Mouse (Mus musculus): Measurements from ENCODE around the gene Atxn7l1.

Gene Atxn7l1

GRCm38 (mm10) chr12:33184137-33184536, 36.6 kb downstream of the Atxn7l1 start:
- no peak for DNase-seq

GRCm38 (mm10) chr12:33185046-33185445, 37.6 kb downstream of the Atxn7l1 start:
- no peak for DNase-seq

- no peak for DNase-seq
Measured at GRCm38 (mm10) chr12:33186331-33186730, 38.8 kb downstream of the Atxn7l1 start.

GRCm38 (mm10) chr12:33190133-33190532, 42.6 kb downstream of the Atxn7l1 start:
- no peak for DNase-seq

- no peak for DNase-seq
Measured at GRCm38 (mm10) chr12:33190633-33191032, 43.1 kb downstream of the Atxn7l1 start.

- no peak for DNase-seq
Measured at GRCm38 (mm10) chr12:33193408-33193901, 46.0 kb downstream of the Atxn7l1 start.

GRCm38 (mm10) chr12:33195175-33195574, 47.7 kb downstream of the Atxn7l1 start:
- DNase-seq: no peak

GRCm38 (mm10) chr12:33197287-33197686, 49.8 kb downstream of the Atxn7l1 start:
- no peak for DNase-seq

GRCm38 (mm10) chr12:33197746-33198145, 50.3 kb downstream of the Atxn7l1 start:
- peak; percentile 42 to 44 for DNase-seq

GRCm38 (mm10) chr12:33201068-33201467, 53.6 kb downstream of the Atxn7l1 start:
- no peak for DNase-seq

- DNase-seq: peak in 1 of 2 experiments; percentile 36
Measured at GRCm38 (mm10) chr12:33201491-33202210, 54.2 kb downstream of the Atxn7l1 start.

GRCm38 (mm10) chr12:33205255-33205654, 57.8 kb downstream of the Atxn7l1 start:
- DNase-seq: no peak

- DNase-seq: no peak
Measured at GRCm38 (mm10) chr12:33206300-33206699, 58.8 kb downstream of the Atxn7l1 start.

GRCm38 (mm10) chr12:33210856-33211255, 63.4 kb downstream of the Atxn7l1 start:
- DNase-seq: no peak

- no peak for DNase-seq
Measured at GRCm38 (mm10) chr12:33218215-33218859, 70.8 kb downstream of the Atxn7l1 start.

- peak; percentile 70 for DNase-seq
Measured at GRCm38 (mm10) chr12:33219436-33219835, 71.9 kb downstream of the Atxn7l1 start.

GRCm38 (mm10) chr12:33220081-33220480, 72.6 kb downstream of the Atxn7l1 start:
- no peak for DNase-seq

GRCm38 (mm10) chr12:33220509-33221051, 73.1 kb downstream of the Atxn7l1 start:
- no peak for DNase-seq

- no peak for DNase-seq
Measured at GRCm38 (mm10) chr12:33222187-33222586, 74.7 kb downstream of the Atxn7l1 start.

- DNase-seq: no peak
Measured at GRCm38 (mm10) chr12:33225117-33225541, 77.6 kb downstream of the Atxn7l1 start.

GRCm38 (mm10) chr12:33225978-33226377, 78.5 kb downstream of the Atxn7l1 start:
- no peak for DNase-seq

GRCm38 (mm10) chr12:33226596-33226995, 79.1 kb downstream of the Atxn7l1 start:
- no peak for DNase-seq

GRCm38 (mm10) chr12:33235314-33235713, 87.8 kb downstream of the Atxn7l1 start:
- DNase-seq: no peak

Data from cerebellum, postnatal 36 days (tissue).